Mouse (Mus musculus) right cerebral cortex, postnatal 10 days (tissue): ENCODE results near the gene Rad50.

Experiments used
- DNase-seq, 2 experiments: peaks; one replicate each; pipeline ENCODE4 v3.0.0; 2021; ENCODE audit warnings: low spot score in 2 of 2

The Rad50 gene

DNA sequence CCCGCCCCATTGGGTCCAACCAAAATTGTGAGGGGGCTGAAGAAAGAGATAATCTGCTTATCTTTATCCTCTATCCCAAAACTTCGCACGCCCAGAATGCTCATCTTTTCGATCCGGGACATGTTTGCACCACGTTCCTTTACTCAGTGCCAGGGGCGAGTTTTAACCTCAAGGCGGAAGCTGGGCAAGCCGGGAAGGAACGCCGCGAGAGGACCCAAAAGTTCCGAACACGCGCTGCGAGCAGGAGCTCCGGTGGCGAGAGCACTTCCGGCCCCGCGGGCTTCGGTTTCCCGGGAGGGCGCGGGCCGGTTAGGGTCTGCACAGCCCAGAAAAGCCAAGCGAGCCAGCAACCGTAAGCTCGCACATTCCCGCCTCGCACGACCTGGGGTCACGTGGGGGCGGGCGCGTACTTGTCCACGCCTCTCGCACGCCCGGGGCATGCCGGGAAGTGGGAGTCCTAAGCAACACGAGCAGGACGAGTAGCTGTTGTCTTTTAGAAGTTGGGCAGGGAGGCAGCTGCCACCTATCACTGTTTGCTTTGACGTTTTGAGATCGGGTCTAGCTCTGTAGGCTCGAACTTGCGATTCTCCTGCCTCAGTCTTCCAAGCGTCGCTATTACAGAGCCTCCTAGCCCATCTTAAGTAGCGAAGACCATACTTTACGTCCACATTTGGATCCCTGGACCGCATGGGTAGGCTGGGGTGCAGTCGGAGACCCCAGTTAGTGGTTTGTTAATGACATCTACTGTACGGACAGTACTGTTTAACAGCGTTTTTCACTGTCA lies at the start of gene Rad50:
Gene Rad50, minus strand, starts transcription at position 386 of the 784 bp plus-strand sequence.
- DNase-seq: peak; percentile 93 to 94

DNA sequence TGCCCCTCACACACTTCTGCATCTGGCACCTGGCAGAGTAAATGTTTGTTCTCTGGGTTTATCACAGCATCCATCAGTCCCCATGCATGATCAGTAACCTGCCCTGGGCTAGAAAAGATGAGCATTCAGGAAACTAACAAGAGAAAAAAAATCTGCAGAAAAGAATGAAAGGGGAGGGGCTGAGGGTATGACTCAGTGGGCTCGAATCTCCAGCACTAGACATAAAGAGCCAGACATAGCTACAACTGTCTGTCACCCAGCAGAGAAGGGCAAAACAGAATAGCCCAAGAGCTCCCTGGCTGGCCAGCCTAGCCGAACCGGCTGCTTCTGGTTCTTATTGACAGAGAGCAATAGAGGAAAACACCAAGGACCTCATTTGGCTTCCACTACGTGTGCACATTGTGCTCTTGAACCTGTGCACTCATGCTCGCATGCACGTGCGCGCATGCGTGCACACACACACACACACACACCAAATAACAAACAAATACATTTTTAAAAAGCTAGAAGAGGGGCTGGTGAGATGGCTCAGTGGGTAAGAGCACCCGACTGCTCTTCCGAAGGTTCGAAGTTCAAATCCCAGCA lies 48.0 kb upstream of the Rad50 start:
- DNase-seq: no peak

DNA sequence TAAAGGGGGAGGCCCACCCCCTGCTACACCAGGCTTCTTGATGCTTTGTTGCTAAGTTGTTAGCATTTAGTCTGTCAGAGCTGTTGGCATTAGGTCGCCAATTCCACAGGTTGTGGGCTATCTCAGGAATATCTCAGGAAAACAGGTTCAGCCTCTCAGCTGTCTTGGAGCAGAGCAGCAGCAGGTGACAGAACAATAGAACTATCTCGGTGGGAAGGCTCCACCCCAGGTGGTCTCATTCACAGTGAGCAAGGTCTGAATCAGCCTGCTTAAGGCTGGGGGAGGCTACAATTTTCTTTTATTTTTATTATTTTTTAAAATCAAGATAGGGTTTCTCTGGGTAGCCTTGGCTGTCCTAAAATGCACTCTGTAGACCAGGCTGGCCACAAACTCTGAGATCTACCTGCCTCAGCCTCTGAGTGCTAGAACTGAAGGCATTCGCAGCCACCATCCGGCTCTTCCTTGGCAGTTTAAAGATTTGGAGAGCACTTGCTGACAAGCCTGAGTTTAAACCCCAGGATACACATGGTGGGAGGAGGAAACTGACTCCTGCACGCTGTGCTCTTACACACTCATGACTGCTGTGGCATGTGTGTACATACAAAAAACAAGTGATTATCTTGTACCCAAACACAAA lies 42.7 kb upstream of the Rad50 start:
- no peak for DNase-seq

DNA sequence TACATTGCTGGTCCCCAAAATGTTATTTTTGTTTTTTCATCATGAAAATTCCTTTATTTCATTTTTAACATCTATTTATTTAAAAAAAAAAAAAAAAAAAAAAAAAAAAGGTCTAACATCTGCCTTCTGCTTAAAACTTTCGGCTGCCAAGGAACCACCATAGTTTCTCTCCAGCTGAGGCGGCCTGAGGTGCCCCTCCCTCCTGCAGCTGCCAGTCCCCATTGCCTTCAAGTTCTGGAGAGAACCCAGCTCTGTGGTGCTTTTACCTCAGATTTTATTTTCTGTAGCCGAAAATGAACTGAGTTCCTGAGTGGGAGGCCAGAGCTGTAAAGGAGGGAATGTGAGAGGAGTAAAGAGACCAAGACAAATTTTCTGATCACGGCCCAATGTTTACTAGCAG lies 42.2 kb upstream of the Rad50 start:
- DNase-seq: no peak

DNA sequence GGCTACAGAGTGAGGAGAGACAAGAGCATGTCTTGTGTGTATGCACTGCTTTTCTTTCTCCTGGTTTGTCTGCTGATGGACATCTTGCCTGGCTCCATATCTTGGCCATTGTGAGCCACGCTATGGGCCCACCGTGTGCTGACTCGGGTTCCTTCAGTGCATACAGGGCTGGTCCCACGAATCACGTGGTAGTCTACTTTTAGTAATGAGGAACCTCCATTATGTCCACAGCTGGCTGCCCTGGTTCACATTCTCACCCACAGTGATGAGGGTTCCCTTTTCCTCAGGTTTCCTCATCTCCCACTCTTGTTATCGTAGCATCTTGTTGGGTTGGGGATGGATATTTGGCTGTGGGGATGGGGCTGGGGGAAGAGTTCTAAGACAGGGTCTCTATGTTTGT lies 41.5 kb upstream of the Rad50 start:
- no peak for DNase-seq

DNA sequence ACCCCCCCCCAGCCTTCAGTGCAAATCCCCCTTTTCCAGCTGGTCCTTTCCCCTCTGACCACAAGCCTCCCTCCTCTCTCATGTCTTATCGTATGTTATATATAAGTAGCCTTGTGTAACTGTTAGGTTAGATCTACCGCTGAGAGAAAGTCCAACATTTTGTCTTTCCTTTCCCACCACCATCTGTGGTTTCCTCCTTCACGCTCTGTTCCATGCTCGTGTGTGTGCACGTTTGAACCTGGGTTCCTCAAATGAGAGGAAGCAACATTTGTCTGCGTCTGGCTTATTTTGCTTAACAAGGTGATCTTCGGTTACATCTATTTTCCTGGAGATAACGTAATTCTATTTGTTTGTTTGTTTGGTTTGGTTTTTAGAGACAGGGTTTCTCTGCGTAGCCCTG lies 40.9 kb upstream of the Rad50 start:
- DNase-seq: no peak

DNA sequence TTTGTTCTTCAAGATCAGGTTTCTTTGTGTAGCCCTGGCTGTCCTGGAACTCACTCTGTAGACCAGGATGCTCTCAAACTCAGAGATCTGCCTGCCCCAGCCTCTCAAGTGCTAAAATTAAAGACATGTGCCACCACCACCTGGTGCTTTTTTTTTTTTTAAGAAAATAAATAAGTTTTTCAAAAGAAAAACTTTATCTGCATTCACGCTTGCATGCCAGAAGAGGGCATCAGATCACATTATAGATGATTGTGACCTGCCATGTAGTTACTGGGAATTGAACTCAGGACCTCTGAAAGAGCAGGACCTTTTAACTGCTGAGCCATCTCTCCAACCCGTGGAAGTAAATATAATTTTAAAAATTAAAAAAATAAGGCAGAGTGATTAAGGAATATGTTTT lies 38.1 kb upstream of the Rad50 start:
- no peak for DNase-seq

DNA sequence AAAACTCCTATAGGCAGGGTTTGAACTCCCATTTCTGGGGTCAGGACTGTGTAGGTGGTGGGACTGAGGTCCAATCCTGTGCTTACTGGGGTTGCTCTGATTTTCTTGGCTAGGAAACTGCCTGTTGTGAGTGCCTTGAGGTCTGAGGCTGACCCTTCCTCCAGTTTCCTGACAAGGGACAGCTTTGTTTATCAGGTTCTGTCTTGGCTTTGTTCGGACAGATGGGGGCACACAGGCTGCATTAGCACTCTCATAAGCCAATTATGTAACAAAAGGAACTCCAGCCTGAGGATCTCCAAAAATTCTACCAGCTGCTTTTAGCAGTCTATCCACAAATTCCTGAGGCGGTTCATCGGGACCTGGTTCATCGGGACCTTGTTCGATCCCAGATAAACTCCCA lies 35.2 kb upstream of the Rad50 start:
- DNase-seq: no peak

DNA sequence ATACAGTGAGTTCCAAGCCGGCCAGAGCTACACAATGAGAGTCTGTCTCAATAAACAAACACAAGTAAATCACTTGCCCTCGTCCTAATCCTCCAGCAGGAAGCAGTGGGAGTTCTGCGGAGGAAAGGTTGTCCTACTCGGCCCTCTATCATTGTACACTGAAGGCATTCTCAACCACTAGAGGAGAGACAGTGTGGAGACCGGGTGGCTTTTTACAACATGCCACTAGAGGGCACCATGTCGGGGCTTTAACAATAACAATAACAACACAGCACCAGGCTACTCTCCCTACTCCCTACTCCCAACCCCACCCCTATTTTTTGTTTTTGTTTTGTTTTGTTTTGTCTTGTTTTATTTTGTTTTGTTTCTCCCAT lies 30.4 kb upstream of the Rad50 start:
- DNase-seq: peak; percentile 43 to 64

DNA sequence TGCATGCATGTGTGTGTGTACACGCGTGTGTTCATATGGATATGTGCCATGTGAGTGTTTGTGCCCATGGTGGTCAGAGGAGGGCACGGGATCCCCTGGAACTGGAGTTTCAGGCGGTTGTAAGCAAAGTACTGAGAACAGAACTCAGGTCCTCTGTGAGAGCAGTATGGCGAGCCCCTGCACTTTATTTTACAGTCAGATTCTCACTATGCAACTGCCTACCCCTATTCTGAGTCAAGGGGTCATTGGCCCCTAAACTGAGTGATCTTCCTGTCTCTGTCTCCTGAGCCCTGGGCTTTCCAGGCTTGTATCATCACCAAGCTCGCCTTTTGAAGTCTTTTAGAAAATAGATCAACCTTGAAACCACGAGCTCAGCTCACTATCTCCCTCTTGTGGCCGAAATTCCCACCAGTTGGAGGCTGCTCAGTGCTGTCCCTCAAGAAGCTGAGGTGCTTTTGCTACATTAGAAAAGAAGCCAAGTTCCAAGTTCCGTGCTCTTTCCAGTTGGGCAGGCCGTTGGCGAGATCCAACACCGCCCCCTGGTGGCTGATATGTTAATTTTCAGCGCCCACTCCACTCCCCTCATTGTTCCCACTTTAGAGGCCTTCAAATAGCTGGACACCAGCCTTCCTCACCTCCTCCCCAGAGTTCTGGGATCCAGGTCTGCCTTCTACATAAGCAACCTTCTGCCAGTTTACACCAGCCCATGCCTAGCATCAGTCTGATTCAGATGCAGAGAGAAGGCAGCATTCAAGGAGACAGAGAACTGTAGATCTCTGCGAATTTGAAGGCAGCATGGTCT lies 29.9 kb upstream of the Rad50 start:
- peak; percentile 71 to 77 for DNase-seq

DNA sequence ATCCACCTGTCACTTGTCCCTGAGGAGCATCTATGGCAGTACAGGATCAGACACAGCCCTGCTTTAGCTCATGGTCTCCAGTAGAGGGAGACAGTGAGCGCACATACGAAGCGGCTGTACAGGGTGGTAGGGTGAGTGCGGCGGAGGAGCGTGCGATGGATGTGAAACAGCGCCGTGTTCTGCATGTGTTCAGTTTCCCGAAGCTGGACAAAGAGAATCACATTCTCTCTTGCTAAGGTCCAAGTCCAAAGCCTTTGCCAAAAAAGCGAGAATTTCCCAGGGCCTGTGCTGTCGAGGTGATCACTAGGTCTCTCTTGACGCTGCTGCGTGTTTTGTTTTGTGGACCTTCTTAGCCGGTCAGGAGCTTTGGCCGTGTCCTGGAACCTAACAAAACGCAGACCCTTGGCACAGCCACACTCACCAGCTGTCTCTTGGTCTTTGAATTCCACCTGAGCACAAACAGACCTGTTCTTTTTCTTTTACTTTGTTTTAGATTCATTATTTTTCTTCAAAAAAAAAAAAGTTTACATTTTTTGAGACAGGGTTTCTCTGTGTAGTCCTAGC lies 28.6 kb upstream of the Rad50 start:
- DNase-seq: peak; percentile 64 to 77

DNA sequence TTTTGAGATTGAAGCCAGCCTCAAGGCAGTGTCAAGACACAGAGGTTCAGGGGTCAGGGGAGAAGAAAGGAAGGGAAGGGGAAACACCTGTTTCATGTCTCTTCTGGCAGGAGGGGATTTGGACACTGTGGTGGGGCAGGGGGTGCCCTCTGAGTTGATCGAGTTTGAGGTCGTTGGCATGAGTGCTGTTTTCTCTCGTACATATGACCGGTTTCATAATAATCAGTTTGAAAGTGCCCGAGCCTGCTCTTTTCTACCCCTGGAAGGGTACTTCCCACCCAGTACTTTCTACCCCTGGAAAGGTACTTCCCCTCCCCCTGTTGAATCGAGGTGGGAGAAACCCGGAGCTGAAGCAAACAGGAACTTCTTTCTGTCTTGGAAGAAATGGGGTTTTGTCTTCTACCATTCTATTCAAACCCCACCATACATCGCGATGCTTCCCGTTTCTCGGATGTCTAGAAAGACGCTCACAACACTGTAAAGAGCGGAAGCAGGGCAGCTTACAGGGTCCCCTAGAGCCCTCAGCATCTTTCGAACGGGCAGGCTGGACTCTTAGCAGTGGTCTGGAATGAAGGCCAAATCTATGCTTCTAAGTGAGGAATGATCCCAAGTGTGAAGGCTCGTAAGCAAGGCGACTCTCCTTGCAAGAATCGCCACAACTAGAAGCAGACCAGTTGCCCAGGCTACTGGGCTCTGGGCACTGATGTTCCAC lies 28.0 kb upstream of the Rad50 start:
- no peak for DNase-seq

DNA sequence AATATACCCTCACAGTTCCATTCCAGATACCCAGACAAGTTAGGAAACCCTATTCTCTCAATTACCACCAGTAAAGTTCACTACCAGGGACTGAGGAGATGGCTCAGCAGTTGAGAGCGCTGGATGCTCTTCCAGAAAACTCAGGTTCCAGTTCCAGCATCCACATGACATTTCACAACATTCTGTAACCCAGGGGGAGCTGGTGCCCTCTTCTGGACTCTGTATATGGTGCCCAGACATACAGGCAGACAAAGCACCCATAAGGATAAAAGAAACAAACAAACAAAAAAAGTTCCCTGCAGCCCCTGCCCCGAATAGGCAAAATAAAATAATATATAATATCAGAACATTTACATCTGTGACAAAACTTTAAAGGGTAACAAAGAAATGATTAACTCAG lies 27.3 kb upstream of the Rad50 start:
- no peak for DNase-seq

DNA sequence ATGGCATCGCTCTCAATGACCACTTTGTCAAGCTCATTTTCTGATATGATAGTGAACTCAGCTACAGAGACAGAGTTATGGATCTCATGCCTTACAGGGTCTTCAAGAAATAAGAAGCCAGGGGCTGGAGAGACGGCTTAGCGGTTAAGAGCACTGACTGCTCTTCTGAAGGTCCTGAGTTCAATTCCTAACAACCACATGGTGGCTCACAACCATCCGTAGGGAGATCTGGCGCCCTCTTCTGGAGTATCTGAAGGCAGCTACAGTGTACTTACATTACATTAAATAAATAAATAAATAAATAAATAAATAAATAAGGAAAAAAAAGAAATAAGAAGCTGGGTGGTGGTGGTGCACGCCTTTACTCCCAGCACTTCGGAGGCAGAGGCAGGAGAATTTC lies 26.7 kb upstream of the Rad50 start:
- DNase-seq: no peak

DNA sequence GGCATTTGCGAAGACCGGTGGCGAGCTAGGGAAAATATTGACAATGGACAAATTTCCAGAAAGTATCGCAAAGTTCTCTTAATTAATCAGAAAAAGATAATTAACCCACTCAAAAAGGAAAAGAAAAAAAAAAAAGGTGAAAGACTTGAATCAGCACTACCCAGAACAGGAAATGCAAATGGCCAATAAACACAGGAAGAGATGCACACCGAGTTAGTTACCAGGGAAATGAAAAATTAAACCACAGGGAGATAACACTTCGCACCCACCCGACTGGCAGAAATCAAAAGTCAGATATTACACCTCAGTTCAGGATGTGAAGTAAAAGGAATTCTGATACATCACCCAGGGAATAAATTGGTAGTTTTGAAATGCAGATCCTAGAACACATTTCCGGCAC lies 25.1 kb upstream of the Rad50 start:
- no peak for DNase-seq

DNA sequence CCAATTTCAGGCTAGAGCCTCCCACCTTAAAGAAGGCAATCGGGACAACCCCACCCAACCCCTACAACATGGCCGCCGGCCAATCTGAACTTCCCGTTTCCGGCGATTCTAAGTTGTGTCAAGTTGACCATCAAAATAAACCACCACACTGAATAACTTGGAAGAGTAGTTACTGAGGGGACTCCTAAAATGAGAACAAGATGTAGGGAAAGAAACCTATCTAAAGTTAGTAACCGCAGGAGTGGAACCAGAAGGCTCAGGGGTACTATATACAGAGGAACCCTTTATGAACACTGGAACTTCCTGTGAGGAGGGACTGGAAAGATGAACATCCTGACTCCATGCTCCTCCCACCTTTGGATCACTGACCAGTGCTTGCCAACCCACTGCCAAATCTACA lies 24.3 kb upstream of the Rad50 start:
- no peak for DNase-seq

DNA sequence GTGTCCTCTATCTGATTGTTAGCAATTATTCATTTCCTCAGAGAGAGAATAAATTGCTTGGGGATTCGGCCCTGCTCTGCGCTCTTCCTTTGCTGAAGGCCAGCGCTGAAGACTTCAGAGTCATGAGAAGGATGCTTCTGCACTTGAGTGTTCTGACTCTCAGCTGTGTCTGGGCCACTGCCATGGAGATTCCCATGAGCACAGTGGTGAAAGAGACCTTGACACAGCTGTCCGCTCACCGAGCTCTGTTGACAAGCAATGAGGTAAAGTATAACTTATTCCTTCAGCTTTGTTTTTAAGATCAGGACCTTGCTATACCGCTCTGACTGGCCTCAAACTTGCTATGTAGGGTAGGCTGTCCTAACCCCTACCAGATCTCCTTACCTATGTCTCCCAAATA lies 13.6 kb upstream of the Rad50 start, which contains the start of gene Il5:
Gene Il5, plus strand, starts transcription at position 80 of the 400 bp plus-strand sequence.
- no peak for DNase-seq

DNA sequence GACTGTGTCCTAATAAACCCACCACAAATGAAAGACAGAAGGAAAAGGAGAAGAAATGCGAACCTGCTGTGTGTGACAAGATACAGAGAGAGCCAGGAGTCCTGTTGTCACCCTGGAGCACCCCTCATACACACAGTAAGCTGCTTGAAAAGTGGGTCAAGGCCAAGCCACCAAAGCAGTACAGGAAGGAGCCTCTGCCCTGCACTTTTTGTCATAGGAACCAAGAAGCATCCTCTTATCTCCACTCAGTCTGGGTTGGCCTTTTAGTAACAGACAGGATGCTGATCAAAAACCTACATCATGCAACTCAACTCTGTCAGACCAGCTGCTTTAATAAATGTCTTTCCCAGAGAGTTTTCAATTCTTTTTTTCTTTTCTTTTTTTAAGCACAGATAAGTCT lies 12.6 kb upstream of the Rad50 start:
- DNase-seq: no peak

DNA sequence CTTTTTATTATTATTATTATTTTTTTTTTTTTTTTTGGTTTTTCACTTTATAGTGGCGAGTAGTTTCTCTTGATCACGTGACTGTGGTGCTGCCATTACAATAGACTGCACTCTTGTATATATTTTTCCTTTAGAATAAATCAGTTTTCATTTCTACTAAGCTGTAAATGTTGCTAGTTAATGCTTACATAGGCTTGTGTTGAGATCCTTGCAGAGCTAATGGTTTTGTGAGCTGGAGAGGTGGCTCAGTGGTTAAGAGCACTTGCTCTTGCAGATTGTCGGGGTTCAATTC lies 545 bp upstream of the Rad50 start:
- no peak for DNase-seq

DNA sequence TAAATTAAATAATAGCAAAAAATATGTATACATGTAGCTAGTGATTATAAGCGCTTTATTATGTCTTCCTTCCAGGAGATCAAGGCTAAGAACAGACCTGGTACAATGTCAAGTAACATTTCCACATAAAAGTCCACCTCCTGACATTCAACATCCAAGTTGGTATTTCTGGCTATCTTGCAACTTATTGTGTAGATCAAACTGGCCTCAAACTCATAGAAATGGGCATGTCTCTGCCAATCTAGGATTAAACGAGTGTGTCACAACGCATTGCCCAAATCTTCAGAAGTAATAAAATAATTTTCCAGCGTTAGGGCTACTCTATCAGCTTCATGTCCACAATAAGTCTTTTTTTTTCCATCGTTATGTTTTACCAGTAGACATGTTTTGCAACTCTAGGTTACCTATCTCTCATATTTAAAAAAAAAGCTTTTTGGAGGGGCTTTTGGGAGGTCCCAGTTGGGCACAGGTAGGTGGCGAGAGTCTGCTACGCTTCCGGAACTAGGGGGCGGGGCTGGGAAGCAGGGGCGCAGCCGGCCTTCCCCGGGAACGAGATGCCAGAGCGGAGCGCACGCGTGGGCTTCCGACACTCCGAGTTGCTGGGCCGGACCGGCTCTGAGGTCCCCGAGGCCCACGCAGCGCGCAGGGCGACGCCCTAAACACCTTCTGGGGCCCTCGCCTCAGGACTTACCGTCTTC lies 734 bp downstream of the Rad50 start:
- DNase-seq: peak; percentile 46 to 54

DNA sequence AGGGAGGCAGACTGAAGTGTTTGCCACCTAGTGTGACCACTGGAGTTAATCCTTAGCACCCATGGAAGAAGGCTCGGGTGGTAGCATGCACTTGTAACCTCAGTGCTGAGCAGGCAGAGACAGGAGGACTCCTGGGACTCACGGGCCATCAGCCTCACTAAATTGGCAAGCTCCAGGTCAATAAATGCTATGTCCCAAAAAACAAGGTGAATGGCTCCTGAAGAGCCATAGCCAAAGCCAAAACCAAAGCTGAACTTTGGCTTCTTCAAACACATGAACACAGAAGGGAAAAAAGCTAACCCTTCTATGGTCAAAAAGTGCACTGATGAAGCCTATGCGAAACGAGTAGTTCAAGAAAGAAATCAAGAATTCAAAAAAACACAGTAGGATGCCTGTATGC lies 7.8 kb downstream of the Rad50 start:
- DNase-seq: no peak
